Mouse (Mus musculus) Patski (cell line): ENCODE results near the gene Ftl1. TPM values are rescaled to one million over a fixed set of nuclear protein-coding genes. Genes with fewer than 3 reads are reported as not detected.

Experiments used
- ATAC-seq: fragments of 100-300 bp; one replicate; pipeline ENCODE4 v1.8.0; 2021
- CTCF ChIA-PET: fragments of 350-600 bp; sonication (Branson Sonifier 250); formaldehyde crosslinking; loops from one replicate; lab custom pipeline; 2022; ENCODE audit warnings: inconsistent platforms; lab: Charles Lee
- POLR2A ChIA-PET: fragments of 350-600 bp; sonication (Branson Sonifier 250); formaldehyde crosslinking; loops from one replicate; lab custom pipeline; 2022; ENCODE audit warnings: antibody characterized with exemption, inconsistent platforms; lab: Charles Lee
- DNase-seq: peaks from one replicate; pipeline ENCODE4 v3.0.0-alpha.2; 2011; ENCODE audit warnings: low read depth, low spot score
- H3K27me3 ChIP-seq: fragments of 371-371 bp; one replicate; pipeline ENCODE4 v1.5.1; 2021
- CTCF ChIP-seq: fragments of 100-300 bp; IDR thresholded peaks from one replicate; pipeline ENCODE4 v1.5.1; 2021
- in situ Hi-C: fragments of 300-500 bp; cut with MboI; formaldehyde crosslinking; loops from 3 replicates; pipeline ENCODE4 v1.11.1; 2018; ENCODE audit warnings: low pct_unique_long_range_greater_than_20kb, mixed read lengths
- polyA plus RNA-seq: library from polyadenylated mRNA; unstranded; gene quantifications from one replicate; pipeline ENCODE4 v1.2.3, GENCODE M21; 2021

The Ftl1 gene
- polyA plus RNA-seq, 1 experiment from 2014 or later, result 15.6 TPM

DNA sequence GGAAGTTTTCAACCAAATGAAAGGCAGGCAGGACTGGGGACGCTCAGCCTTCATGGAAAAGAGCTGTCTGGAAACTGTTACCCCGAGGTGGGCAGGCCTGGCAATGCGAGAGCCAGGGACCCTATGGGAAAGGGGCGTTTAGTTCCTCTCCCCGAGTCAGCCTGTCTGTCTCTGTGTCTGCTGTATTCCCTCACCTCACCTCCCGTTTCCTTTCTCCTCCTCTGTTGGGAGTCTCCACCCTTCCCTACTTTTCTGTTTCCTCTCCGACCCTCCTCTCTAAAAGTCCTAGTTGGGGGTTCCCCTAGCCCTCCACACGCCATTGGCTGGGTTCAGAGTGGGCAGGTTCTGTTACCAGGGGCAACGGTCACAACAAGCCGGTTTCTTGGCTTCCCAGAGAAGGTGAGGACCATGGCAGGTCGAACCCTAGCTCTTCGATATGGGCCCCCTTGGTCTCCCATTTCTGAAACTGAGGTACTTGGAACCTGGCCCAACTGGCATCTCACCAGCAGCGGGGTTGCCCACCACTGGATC is 41.7 kb downstream of the Ftl1 start:
- no peak for TF ChIP-seq CTCF
- in situ Hi-C loops, result no loop called here
- POLR2A ChIA-PET, result interaction anchor here (1.5 to 1.8 kb wide), 2 partner anchors 17 to 18 kb away, joined by 3 to 4 read pairs; no protein-coding TSS in a partner anchor
- ATAC-seq, result no peak
- no peak for DNase-seq
- H3K27me3 ChIP-seq, result no peaks in the 10 kb centered on the region
- CTCF ChIA-PET, result no interaction called here

DNA sequence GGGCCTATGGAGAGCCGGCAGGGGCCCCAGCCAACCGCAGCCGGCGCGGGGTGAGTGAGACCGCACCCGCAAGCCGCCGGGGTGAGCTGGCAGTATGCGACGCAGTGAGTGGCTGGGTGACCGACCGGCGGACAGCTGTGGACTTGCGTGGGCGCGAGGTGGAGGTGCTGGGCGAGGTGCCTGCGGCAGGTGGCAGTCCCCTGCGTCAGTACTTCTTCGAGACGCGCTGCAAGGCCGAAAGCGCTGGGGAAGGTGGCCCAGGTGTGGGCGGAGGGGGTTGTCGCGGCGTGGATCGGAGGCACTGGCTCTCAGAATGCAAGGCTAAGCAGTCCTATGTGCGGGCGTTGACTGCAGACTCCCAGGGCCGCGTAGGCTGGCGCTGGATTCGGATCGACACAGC is 44.0 kb downstream of the Ftl1 start:
- ATAC-seq (no peak), DNase-seq (no peak)
- ChIA-PET POLR2A (no interaction called here), CTCF (no interaction called here)
- no peak for TF ChIP-seq CTCF
- peaks cover 8% of the 10 kb centered on the region for H3K27me3 ChIP-seq
- in situ Hi-C loops, result no loop called here

DNA sequence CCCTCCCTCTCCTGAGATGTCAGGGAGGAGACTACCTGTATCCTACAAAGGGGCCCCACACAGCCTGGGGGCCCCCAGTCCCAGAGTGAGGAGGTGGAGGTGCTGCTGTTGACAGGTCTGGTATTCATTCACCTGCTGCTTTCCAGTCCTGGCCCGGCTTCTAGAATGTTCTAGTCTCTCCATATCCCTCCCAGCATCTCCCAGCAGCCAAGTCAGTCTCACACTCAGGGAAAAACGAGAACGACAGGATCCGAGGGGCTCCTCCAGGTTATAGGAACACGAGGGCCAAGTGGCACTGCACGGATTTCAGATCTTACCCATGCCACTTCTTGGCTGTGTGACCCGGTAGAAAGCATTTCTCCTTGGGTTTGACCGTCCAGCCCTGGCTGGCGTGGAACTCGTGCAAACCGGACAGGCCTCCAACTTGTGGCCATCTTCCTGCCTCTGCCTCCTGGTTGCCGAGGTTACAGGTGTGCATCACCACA is 44.9 kb downstream of the Ftl1 start:
- no peak for DNase-seq
- ATAC-seq, result no peak
- H3K27me3 ChIP-seq, result peaks cover 8% of the 10 kb centered on the region
- CTCF ChIA-PET, result no interaction called here
- in situ Hi-C loops, result no loop called here
- no peak for TF ChIP-seq CTCF
- POLR2A ChIA-PET, result interaction anchor here (0.6 kb wide), 1 partner anchor 137 kb away, joined by 3 read pairs; no protein-coding TSS in a partner anchor

DNA sequence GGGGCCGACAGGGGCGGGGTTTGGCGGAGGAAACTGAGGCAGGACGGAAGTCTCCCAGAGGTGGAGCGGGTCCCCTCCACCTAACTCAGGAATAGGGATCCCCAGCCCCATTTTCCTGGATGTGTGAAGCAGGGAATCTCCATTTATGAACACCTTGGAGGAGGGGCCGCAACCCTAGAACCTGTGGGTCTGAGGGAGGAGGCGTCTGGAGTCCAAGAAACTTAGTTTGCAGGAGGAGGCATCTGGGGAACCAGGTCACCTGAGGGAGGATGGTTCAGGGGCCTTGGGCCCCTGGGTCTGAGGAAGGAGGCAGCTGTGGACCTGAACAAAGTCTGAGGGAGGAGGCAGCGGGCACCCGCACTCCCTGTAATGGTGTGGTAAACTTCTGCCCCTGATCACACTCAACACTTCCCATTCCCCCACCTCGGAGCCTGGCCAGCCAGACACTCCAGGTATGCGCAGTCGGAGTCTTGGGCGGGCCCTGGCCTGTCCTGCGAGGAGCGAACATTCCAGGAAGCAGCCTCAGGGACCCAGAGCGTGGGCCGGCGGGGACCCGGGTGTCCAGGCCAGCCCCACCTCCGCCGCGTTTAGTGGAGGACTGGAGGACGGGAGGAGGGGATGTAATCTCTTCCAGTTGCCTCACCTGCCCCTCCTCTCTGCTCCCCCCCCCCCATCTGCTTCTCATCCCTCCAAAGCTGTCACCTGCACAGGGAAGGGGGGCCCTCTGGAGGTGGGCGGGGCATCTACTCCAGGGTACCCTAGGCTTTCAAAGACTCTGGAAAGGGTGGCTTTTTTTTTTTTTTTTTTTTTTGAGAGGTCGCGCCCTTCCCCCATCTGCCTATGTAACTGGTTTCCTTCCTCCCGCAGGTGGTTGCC is 45.6 kb downstream of the Ftl1 start:
- ATAC-seq (peak; percentile 5), DNase-seq (no peak)
- POLR2A ChIA-PET, result interaction anchor here (0.6 kb wide), 1 partner anchor 136 kb away, joined by 3 read pairs; no protein-coding TSS in a partner anchor
- in situ Hi-C loops, result no loop called here
- TF ChIP-seq CTCF, result no peak
- CTCF ChIA-PET, result interaction anchor here (0.6 kb wide), 1 partner anchor 11 kb away, joined by 3 read pairs; no protein-coding TSS in a partner anchor
- H3K27me3 ChIP-seq, result peaks cover 14% of the 10 kb centered on the region

DNA sequence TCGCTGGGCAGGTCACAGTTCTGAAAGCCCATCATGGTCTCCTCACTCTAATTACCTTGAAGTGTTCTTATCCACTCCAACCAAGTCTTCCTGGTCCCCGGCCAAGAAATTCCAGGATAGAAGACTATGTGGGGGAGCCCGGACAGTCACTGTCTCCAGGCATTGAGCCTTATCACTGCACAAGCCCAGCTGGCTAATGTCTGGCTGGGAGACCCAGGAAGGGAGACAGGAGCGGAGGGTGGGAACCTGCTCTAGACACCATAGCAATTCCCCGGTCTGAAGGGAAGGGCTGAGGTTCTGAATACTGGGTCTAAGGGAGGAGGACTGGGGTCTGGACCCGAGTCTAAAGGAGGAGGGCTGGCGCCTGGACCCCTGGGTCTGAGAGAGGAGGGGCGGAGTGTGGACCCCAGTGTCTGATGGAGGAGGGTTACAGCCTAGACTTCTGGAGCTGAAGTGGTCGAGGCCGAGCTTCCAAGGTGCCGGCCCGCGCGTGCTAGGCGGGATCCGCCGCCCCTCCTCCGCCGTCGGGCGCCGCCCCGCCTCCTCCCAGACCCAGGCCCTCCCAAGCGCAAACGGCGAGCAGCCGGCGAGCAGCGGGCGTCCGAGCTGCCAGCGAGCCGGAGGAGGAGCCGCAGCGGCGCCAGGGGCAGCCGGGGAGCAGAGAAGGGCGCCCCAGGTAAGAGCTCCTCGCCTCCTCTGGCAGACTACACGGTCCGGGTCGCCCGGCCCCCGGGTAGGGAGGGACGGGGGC is 46.4 kb downstream of the Ftl1 start, which contains the start of gene Ntf5:
Gene Ntf5, plus strand, starts transcription at position 583 of the 751 bp plus-strand sequence.
- ATAC-seq, result peak; percentile 22
- DNase-seq, result no peak
- in situ Hi-C loops, result no loop called here
- peaks cover 22% of the 10 kb centered on the region for H3K27me3 ChIP-seq
- ChIA-PET CTCF (interaction anchor here (0.6 kb wide), 1 partner anchor 12 kb away, joined by 3 read pairs; no protein-coding TSS in a partner anchor), POLR2A (interaction anchor here (0.7 kb wide), 1 partner anchor 303 kb away, joined by 3 read pairs; no protein-coding TSS in a partner anchor)
- no peak for TF ChIP-seq CTCF

DNA sequence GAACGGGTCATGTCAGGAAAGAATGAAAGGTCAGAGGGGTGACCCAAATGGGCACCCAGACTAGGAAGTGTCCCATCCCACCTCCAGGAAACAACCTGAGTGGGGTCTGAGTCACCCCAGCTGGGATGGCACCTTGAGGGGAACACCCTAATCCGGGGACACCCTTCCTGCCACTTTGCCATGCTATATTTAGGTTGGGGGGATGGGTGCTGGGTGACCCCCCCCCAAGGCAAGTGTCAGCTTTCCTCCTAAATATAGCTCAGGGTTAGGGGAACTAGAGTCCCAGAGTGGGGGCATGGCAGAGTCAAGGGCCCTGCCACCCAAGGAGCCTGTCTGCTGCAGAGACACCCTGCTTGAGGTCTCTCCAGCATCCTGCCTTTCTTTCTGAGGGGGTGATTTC is 47.3 kb downstream of the Ftl1 start:
- in situ Hi-C loops, result no loop called here
- DNase-seq (no peak), ATAC-seq (no peak)
- CTCF ChIA-PET, result no interaction called here
- no peak for TF ChIP-seq CTCF
- POLR2A ChIA-PET, result interaction anchor here (0.7 kb wide), 1 partner anchor 303 kb away, joined by 3 read pairs; no protein-coding TSS in a partner anchor
- H3K27me3 ChIP-seq, result peaks cover 28% of the 10 kb centered on the region

DNA sequence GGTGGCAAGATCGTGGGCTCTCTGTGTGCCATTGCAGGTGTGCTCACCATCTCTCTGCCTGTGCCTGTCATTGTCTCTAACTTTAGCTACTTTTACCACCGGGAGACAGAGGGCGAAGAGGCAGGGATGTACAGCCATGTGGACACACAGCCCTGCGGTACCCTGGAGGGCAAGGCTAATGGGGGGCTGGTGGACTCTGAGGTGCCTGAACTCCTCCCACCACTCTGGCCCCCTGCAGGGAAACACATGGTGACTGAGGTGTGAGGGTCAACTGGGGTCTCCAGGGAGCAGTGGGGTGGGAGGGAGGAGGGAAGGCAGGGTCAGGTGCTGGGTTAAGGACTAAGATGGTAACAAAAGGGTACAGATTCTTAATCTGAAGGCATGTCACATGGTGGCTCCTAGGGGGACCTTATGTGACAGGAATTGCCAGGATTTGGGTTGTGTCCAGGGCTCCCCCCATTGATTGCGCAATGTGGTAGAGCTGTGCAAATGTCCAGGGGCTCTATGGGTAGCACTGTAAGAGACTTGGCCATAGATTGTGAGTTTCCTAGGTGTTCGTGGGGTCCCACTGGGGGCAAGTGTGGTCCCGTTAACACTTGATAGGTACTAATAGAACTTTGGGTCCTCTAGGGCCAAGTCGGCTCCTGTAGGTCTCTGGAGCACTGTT is 50.1 kb downstream of the Ftl1 start:
- ATAC-seq (no peak), DNase-seq (no peak)
- peaks cover 41% of the 10 kb centered on the region for H3K27me3 ChIP-seq
- in situ Hi-C loops, result loop anchor here (10.0 kb wide), 1 partner anchor 105 kb away; no protein-coding TSS in a partner anchor
- TF ChIP-seq CTCF, result no peak
- POLR2A ChIA-PET, result no interaction called here
- CTCF ChIA-PET, result no interaction called here

DNA sequence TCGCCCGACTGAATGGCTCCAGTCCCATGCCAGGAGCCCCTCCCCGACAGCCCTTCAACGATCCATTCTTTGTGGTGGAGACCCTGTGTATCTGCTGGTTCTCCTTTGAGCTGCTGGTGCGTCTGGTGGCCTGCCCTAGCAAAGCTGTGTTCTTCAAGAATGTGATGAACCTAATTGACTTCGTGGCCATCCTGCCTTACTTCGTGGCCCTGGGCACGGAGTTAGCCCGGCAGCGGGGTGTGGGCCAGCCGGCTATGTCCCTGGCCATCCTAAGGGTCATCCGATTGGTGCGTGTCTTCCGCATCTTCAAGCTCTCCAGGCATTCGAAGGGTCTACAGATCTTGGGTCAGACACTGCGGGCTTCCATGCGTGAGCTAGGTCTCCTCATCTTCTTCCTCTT is 50.7 kb downstream of the Ftl1 start:
- no peak for TF ChIP-seq CTCF
- ChIA-PET POLR2A (no interaction called here), CTCF (no interaction called here)

DNA sequence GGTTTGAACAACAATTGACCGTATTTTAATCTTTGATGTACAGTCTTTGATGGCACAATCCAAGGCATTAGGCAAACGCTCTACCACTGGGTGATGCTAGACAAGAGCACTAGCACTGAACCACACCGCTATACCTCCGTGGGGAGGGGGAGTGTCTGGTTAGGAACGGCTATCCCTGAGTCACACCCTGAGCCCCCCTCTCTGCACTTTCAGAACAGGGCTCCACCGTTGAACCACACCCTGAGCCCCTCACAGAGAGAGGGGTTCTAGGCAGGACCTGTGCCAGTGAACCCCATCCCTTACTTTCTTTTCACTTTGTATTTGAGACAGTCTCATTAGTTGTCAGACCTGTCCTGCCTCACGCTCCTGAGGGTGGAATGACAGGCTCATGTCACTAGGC is 51.3 kb downstream of the Ftl1 start:
- no peak for DNase-seq
- peaks cover 41% of the 10 kb centered on the region for H3K27me3 ChIP-seq
- TF ChIP-seq CTCF, result no peak
- POLR2A ChIA-PET, result interaction anchor here (0.6 kb wide), 1 partner anchor 26 kb away, joined by 3 read pairs; the partner anchor contains the start of gene Gys1
- CTCF ChIA-PET, result no interaction called here
- in situ Hi-C loops, result loop anchor here (10.0 kb wide), 1 partner anchor 104 kb away; no protein-coding TSS in a partner anchor
- no peak for ATAC-seq

More for the DNA sequence above, 50.7 kb downstream of the Ftl1 start:
- ATAC-seq, result no peak
- no peak for DNase-seq
- H3K27me3 ChIP-seq, result peaks cover 41% of the 10 kb centered on the region
- in situ Hi-C loops, result loop anchor here (10.0 kb wide), 1 partner anchor 104 kb away; no protein-coding TSS in a partner anchor

Other genes starting within 250 kb of the Ftl1 start
- gene Dkkl1, start 247.7 kb downstream of the Ftl1 start, polyA plus RNA-seq, result not detected
- gene Tead2, start 244.1 kb downstream of the Ftl1 start, polyA plus RNA-seq, result 94.7 TPM
- 0.81 TPM for gene Cd37, start 220.8 kb downstream of the Ftl1 start, polyA plus RNA-seq
- gene Slc6a16, start 218.8 kb downstream of the Ftl1 start, polyA plus RNA-seq, result not detected
- gene Slc6a21, start 182.4 kb downstream of the Ftl1 start, polyA plus RNA-seq, result not detected
- gene Trpm4, start 126.1 kb downstream of the Ftl1 start, polyA plus RNA-seq, result 15.0 TPM
- gene Hrc, start 124.6 kb downstream of the Ftl1 start, polyA plus RNA-seq, result 0.06 TPM
- gene Ppfia3, start 92.9 kb downstream of the Ftl1 start, polyA plus RNA-seq, result 4.1 TPM
- gene Lin7b, start 89.3 kb downstream of the Ftl1 start, polyA plus RNA-seq, result 4.7 TPM
- 328 TPM for gene Snrnp70, start 64.1 kb downstream of the Ftl1 start, polyA plus RNA-seq
- gene Kcna7, start 54.2 kb downstream of the Ftl1 start, polyA plus RNA-seq, result 0.27 TPM
- 3.0 TPM for gene Ntf5, start 46.2 kb downstream of the Ftl1 start, polyA plus RNA-seq
- gene Lhb, start 39.1 kb downstream of the Ftl1 start, polyA plus RNA-seq, result 0.14 TPM
- 59.3 TPM for gene Gys1, start 25.0 kb downstream of the Ftl1 start, polyA plus RNA-seq
- 82.1 TPM for gene Ruvbl2, start 21.8 kb downstream of the Ftl1 start, polyA plus RNA-seq
- gene Bax, start 7.0 kb upstream of the Ftl1 start, polyA plus RNA-seq, result 201 TPM
- gene Tulp2, start 22.0 kb upstream of the Ftl1 start, polyA plus RNA-seq, result 0.47 TPM
- gene Gm45808, start 26.9 kb upstream of the Ftl1 start, polyA plus RNA-seq, result not detected
- gene Dhdh, start 28.9 kb upstream of the Ftl1 start, polyA plus RNA-seq, result 0.06 TPM
- gene Nucb1, start 50.5 kb upstream of the Ftl1 start, polyA plus RNA-seq, result 506 TPM
- gene Ppp1r15a, start 66.4 kb upstream of the Ftl1 start, polyA plus RNA-seq, result 123 TPM
- 2.2 TPM for gene Plekha4, start 66.4 kb upstream of the Ftl1 start, polyA plus RNA-seq
- gene Hsd17b14, start 95.0 kb upstream of the Ftl1 start, polyA plus RNA-seq, result 1.6 TPM
- gene Bcat2, start 110.3 kb upstream of the Ftl1 start, polyA plus RNA-seq, result 57.2 TPM
- 0.14 TPM for gene Fgf21, start 155.6 kb upstream of the Ftl1 start, polyA plus RNA-seq
- gene Fut1, start 157.4 kb upstream of the Ftl1 start, polyA plus RNA-seq, result 0.91 TPM
- gene Izumo1, start 161.9 kb upstream of the Ftl1 start, polyA plus RNA-seq, result 0.12 TPM
- gene Rasip1, start 167.6 kb upstream of the Ftl1 start, polyA plus RNA-seq, result 1.6 TPM
- gene Mamstr, start 180.1 kb upstream of the Ftl1 start, polyA plus RNA-seq, result 0.40 TPM
- gene Fut2, start 206.5 kb upstream of the Ftl1 start, polyA plus RNA-seq, result 0.23 TPM
- 2.3 TPM for gene Ntn5, start 224.1 kb upstream of the Ftl1 start, polyA plus RNA-seq
- gene Sec1, start 234.5 kb upstream of the Ftl1 start, polyA plus RNA-seq, result 4.4 TPM
- gene Car11, start 240.0 kb upstream of the Ftl1 start, polyA plus RNA-seq, result 43.7 TPM
- gene Dbp, start 245.2 kb upstream of the Ftl1 start, polyA plus RNA-seq, result 73.2 TPM